Mouse (Mus musculus): Measurements from ENCODE around the gene Prpsap2. TPM values are rescaled to one million over a fixed set of nuclear protein-coding genes. Genes with fewer than 3 reads are reported as not detected.
A peak's percentile ranks its signal among the peaks of the same experiment; 100 is the strongest.

Gene Prpsap2
- polyA plus RNA-seq, 1 experiment from 2014 or later = 23.7 TPM

DNA sequence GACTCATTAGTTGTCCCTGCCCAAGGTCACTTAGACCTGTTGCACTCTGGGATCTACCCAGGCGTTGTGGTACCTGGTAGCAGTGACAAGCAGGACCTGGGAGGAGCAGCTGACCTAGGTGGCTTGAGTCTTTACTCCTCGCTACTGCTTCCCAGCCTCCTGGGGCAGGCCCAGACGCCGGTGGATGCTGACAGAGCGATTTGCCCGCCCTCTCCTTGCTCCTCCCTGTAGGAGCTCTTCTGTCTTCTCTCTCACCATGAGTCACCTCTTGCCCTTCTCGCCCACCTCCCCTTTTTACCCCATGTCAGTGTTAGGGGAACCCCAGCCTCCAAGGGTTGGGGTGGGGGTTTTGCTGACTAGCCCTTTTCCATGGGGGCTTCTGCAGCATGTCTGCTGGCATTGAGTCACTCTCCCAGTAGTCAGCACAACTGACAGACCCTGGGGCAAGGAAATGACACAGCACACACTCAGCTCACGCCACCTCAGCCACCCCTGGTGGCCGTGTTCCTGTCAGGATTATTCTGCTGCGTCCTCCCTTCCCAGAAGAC is 74.9 kb downstream of the Prpsap2 start:
- Histone ChIP-seq H3K27ac (no peak overlapping the region), H3K9ac (no peak overlapping the region), H3K4me3 (no peak overlapping the region), H3K27me3 (peaks cover 31% of the 10 kb centered on the region), H3K4me2 (no peak overlapping the region), H3K4me1 (peaks cover 25% of the 10 kb centered on the region), H3K9me3 (no peaks in the 10 kb centered on the region), H3K36me3 (no peaks in the 10 kb centered on the region)
- ATAC-seq (ENCODE audit: insufficient number of reproducible peaks, low FRiP score, low TSS enrichment, low read depth) = no peak
- WGBS = 48% methylated on average over 10 of the region's 10 CpGs

- H3K4me2 ChIP-seq = no peak overlapping the region
- no peak overlapping the region for H3K9ac ChIP-seq
- ATAC-seq (ENCODE audit: insufficient number of reproducible peaks, low FRiP score, low TSS enrichment, low read depth) = no peak
- no peak overlapping the region for H3K4me3 ChIP-seq
- H3K27ac ChIP-seq = no peak overlapping the region
- H3K4me1 ChIP-seq = peaks cover 25% of the 10 kb centered on the region
- peaks cover 31% of the 10 kb centered on the region for H3K27me3 ChIP-seq
- no peaks in the 10 kb centered on the region for H3K36me3 ChIP-seq
- 41% methylated on average over 2 of the region's 2 CpGs for WGBS
- no peaks in the 10 kb centered on the region for H3K9me3 ChIP-seq
Observed at GRCm38 (mm10) chr11:61686141-61686540, 75.7 kb downstream of the Prpsap2 start.

- WGBS = 77% methylated on average over 8 of the region's 8 CpGs
- ATAC-seq (ENCODE audit: insufficient number of reproducible peaks, low FRiP score, low TSS enrichment, low read depth) = no peak
- H3K4me3 ChIP-seq = peak overlapping the region; percentile 45
Observed at GRCm38 (mm10) chr11:61685119-61685725, 76.7 kb downstream of the Prpsap2 start.

DNA sequence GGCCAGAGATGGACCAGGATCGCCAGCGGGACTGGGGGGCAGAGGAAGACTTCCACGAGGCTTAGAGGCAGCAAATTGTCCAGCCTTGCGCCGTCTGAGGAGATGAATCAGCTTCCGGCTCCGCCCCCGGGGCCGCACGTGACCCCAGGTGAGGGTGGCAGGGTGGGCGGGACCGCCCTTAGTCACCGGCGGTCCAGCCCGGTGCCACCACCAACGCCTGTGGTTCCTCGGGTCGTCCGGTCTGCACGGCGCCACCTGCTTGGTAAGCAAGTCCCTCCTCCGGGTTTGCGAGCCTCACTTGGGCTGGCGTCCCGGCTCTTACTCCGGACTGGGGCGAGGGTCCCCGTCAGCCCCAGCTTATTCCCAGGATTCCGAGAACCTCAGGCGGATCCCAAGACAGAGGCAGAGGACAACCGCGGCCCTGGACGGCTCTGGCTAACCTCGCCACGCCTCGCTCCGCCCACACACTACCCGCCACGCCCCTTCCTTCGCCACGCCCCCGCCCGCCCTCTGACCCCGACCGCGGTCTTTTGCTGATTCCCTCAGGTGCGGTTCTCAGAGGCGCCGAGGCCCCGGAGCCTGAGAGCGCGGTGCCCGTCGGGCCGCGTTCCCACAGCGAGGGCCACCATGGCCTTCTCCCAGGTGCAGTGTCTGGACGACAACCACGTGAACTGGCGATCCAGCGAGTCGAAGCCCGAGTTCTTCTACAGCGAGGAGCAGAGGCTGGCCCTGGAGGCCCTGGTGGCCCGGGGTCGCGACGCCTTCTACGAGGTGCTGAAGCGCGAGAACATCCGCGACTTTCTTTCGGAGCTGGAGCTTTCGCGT is 77.8 kb downstream of the Prpsap2 start, which contains the start of gene Fam83g:
TSS of gene Fam83g (plus strand) at position 185 of the 825 bp plus-strand sequence.
- Histone ChIP-seq H3K4me1 (peaks cover 25% of the 10 kb centered on the region), H3K4me2 (peak within 1 kb of the TSS; percentile 77), H3K9me3 (no peaks in the 10 kb centered on the region), H3K9ac (peak within 1 kb of the TSS; percentile 18; the same call in 1 of the 2 replicates), H3K36me3 (no peaks in the 10 kb centered on the region), H3K27me3 (peaks cover 31% of the 10 kb centered on the region), H3K27ac (no peak within 1 kb of the TSS), H3K4me3 (peak within 1 kb of the TSS; percentile 45)
- WGBS = 2% methylated on average over 76 of the region's 76 CpGs
- ATAC-seq (ENCODE audit: insufficient number of reproducible peaks, low FRiP score, low TSS enrichment, low read depth) = peak; percentile 35; the same call in 1 of the 2 replicates

More at GRCm38 (mm10) chr11:61685119-61685725, 76.7 kb downstream of the Prpsap2 start:
- Histone ChIP-seq H3K4me2 (peak overlapping the region; percentile 77), H3K9me3 (no peaks in the 10 kb centered on the region), H3K4me1 (peaks cover 25% of the 10 kb centered on the region), H3K27ac (no peak overlapping the region), H3K9ac (no peak overlapping the region), H3K36me3 (no peaks in the 10 kb centered on the region), H3K27me3 (peaks cover 31% of the 10 kb centered on the region)

Other genes with a start within 250 kb of the Prpsap2 start
- 29.4 and 30.4 TPM in 2 replicates for gene Epn2, start 182.4 kb downstream of the Prpsap2 start, polyA plus RNA-seq (2015; fragmentation: Nextera tagmentation; extraction: Ambion mirVana)
- 14.5 and 15.3 TPM in 2 replicates for gene Grap, start 108.8 kb downstream of the Prpsap2 start, polyA plus RNA-seq (2015; fragmentation: Nextera tagmentation; extraction: Ambion mirVana)
- 7.6 and 7.9 TPM in 2 replicates for gene Fam83g, start 78.0 kb downstream of the Prpsap2 start, polyA plus RNA-seq (2015; fragmentation: Nextera tagmentation; extraction: Ambion mirVana)
- gene Slc5a10, start 41.3 kb downstream of the Prpsap2 start, polyA plus RNA-seq (2015; fragmentation: Nextera tagmentation; extraction: Ambion mirVana) = not detected in 2 replicates
- gene Ulk2, start 93.0 kb upstream of the Prpsap2 start, polyA plus RNA-seq (2015; fragmentation: Nextera tagmentation; extraction: Ambion mirVana) = 12.0 and 15.8 TPM in 2 replicates
- 12.8 and 14.7 TPM in 2 replicates for gene Akap10, start 168.2 kb upstream of the Prpsap2 start, polyA plus RNA-seq (2015; fragmentation: Nextera tagmentation; extraction: Ambion mirVana)
- gene Specc1, start 194.7 kb upstream of the Prpsap2 start, polyA plus RNA-seq (2015; fragmentation: Nextera tagmentation; extraction: Ambion mirVana) = 8.8 and 11.0 TPM in 2 replicates